Mouse (Mus musculus): ENCODE measurements around the gene Fuom. TPM values are rescaled to one million over a fixed set of nuclear protein-coding genes. Genes with fewer than 3 reads are reported as not detected.

Fuom gene
- polyA plus RNA-seq, 2 experiments = 28.3 to 30.3 TPM

DNA sequence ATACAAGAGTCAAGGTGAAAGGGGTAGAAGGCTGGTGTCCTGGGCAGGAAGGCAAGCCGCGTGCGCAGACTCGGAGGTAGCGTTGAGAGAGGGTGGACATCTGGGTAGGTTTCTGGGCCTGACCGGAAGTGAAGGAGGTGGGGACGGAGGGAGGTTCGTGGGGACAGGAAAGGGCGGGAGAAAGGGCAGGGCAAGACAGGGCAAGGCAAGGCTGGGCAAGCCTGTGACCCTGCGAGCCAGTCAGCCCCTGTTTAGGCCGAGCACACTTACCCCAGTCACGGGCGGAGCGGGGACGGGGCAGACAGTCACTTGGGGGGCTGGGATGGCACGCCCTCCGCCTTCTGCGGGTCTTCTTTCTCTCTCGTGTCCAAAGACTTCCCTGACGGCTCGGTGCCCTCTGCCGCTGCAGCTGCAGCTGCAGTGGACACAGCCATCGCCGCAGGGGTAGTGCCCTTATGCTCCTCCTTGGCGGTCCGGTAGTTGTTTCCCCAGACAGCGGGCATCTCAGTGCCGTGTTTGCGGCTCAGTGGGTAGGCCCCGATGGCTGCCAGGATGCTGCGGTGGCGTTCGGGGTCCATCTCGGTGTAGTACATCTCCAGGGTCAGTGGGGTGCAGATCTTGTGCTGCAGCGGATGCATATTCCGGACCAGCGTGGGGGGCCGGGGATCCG lies 32.1 kb downstream of the Fuom start:
- no peaks in the 10 kb centered on the region for H3K36me3 ChIP-seq (ENCODE audit: control insufficient read depth, insufficient read depth, low read length)
- DNase-seq (ENCODE audit: low spot score) = no peak
- H3K9ac ChIP-seq (ENCODE audit: low read depth, low read length, severe bottlenecking) = peak overlapping the region; percentile 28; the same call in 1 of the 2 replicates
- no peak overlapping the region for H3K27ac ChIP-seq (replicated peaks; ENCODE audit: low read depth, low read length)
- H3K9me3 ChIP-seq (ENCODE audit: control insufficient read depth, low read length) = no peaks in the 10 kb centered on the region
- WGBS = 36% methylated on average over 37 of the region's 39 CpGs
- peak overlapping the region; percentile 18; the same call in 1 of the 2 replicates for H3K4me3 ChIP-seq (replicated peaks; ENCODE audit: low read length)
- ATAC-seq (ENCODE audit: low FRiP score, low read depth) = no peak
- peak overlapping the region; percentile 38 for H3K4me2 ChIP-seq (replicated peaks; ENCODE audit: low read depth, low read length, severe bottlenecking)
- no peaks in the 10 kb centered on the region for H3K27me3 ChIP-seq (ENCODE audit: control insufficient read depth, insufficient read depth, low read length)
- no peak for TF ChIP-seq POLR2A (IDR thresholded peaks at IDR 0.05; ENCODE audit: borderline replicate concordance, extremely low read depth, insufficient read depth, insufficient read length)
- H3K4me1 ChIP-seq (ENCODE audit: control insufficient read depth, insufficient read depth, low read length) = no peaks in the 10 kb centered on the region

- Histone ChIP-seq H3K4me2 (replicated peaks; ENCODE audit: low read depth, low read length, severe bottlenecking) (no peak overlapping the region), H3K27me3 (ENCODE audit: control insufficient read depth, insufficient read depth, low read length) (peaks cover 7% of the 10 kb centered on the region), H3K9ac (ENCODE audit: low read depth, low read length, severe bottlenecking) (no peak overlapping the region), H3K27ac (replicated peaks; ENCODE audit: low read depth, low read length) (no peak overlapping the region), H3K4me1 (ENCODE audit: control insufficient read depth, insufficient read depth, low read length) (no peaks in the 10 kb centered on the region), H3K36me3 (ENCODE audit: control insufficient read depth, insufficient read depth, low read length) (no peaks in the 10 kb centered on the region), H3K9me3 (ENCODE audit: control insufficient read depth, low read length) (no peaks in the 10 kb centered on the region), H3K4me3 (replicated peaks; ENCODE audit: low read length) (no peak overlapping the region)
- TF ChIP-seq POLR2A (IDR thresholded peaks at IDR 0.05; ENCODE audit: borderline replicate concordance, extremely low read depth, insufficient read depth, insufficient read length) = no peak
- DNase-seq (ENCODE audit: low spot score) (no peak), ATAC-seq (ENCODE audit: low FRiP score, low read depth) (no peak)
- 55% methylated on average over 6 of the region's 6 CpGs for WGBS
Measured at GRCm38 (mm10) chr7:140067397-140067796, 34.8 kb downstream of the Fuom start.

DNA sequence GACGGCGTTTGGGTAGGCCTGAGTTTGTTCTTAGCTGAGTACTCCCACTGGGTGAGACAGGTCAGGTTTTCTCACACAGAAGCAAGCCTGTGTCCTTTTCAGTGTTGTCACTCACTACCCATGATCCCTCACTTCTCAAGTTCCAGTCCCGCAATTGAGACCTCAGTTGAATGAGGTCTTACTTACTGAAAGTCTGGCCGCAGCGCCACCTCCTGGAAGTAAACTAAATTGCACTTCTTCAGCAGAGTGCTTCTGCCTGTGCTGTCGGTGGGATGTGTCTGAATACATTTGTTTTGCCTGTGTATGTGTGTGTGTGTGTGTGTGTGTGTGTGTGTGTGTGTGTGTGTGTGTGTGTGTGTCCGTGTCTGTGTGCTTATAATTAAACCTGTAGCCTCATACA lies 39.1 kb downstream of the Fuom start:
- 19% methylated on average over 7 of the region's 7 CpGs for WGBS
- DNase-seq (ENCODE audit: low spot score) (peak; percentile 54), ATAC-seq (ENCODE audit: low FRiP score, low read depth) (no peak)
- TF ChIP-seq POLR2A (IDR thresholded peaks at IDR 0.05; ENCODE audit: borderline replicate concordance, extremely low read depth, insufficient read depth, insufficient read length) = no peak
- Histone ChIP-seq H3K4me2 (replicated peaks; ENCODE audit: low read depth, low read length, severe bottlenecking) (no peak overlapping the region), H3K27me3 (ENCODE audit: control insufficient read depth, insufficient read depth, low read length) (peaks cover 48% of the 10 kb centered on the region), H3K4me3 (replicated peaks; ENCODE audit: low read length) (no peak overlapping the region), H3K9ac (ENCODE audit: low read depth, low read length, severe bottlenecking) (no peak overlapping the region), H3K4me1 (ENCODE audit: control insufficient read depth, insufficient read depth, low read length) (0 out of 2 replicates have a peak, but pooled peaks cover 10% of the 10 kb centered on the region), H3K9me3 (ENCODE audit: control insufficient read depth, low read length) (no peaks in the 10 kb centered on the region), H3K36me3 (ENCODE audit: control insufficient read depth, insufficient read depth, low read length) (no peaks in the 10 kb centered on the region), H3K27ac (replicated peaks; ENCODE audit: low read depth, low read length) (no peak overlapping the region)

DNA sequence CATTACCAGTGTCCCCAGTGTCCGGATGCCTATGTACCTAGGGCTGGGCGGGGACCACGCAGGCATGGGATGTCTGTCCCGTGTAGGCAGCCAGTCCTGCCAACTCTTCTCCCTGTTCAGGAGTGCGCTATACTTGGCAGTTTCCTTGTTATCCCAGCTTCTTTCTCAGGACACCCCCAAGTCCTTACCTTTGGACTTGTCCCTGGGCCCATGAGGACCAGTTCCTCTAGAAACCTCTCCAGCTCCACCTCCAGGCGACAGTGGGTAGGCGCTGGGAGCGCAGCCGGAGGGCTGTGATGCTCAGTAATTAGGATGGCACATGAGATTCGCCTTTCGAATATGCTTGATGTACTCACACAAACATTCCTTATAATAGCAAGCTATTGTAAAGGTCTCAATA lies 39.9 kb downstream of the Fuom start:
- 22% methylated on average over 11 of the region's 11 CpGs for WGBS
- Histone ChIP-seq H3K4me2 (replicated peaks; ENCODE audit: low read depth, low read length, severe bottlenecking) (no peak overlapping the region), H3K9me3 (ENCODE audit: control insufficient read depth, low read length) (no peaks in the 10 kb centered on the region), H3K27me3 (ENCODE audit: control insufficient read depth, insufficient read depth, low read length) (peaks cover 55% of the 10 kb centered on the region), H3K27ac (replicated peaks; ENCODE audit: low read depth, low read length) (no peak overlapping the region), H3K9ac (ENCODE audit: low read depth, low read length, severe bottlenecking) (no peak overlapping the region), H3K4me3 (replicated peaks; ENCODE audit: low read length) (no peak overlapping the region), H3K4me1 (ENCODE audit: control insufficient read depth, insufficient read depth, low read length) (0 out of 2 replicates have a peak, but pooled peaks cover 14% of the 10 kb centered on the region), H3K36me3 (ENCODE audit: control insufficient read depth, insufficient read depth, low read length) (no peaks in the 10 kb centered on the region)
- no peak for DNase-seq (ENCODE audit: low spot score)
- ATAC-seq (ENCODE audit: low FRiP score, low read depth) = no peak
- no peak for TF ChIP-seq POLR2A (IDR thresholded peaks at IDR 0.05; ENCODE audit: borderline replicate concordance, extremely low read depth, insufficient read depth, insufficient read length)

DNA sequence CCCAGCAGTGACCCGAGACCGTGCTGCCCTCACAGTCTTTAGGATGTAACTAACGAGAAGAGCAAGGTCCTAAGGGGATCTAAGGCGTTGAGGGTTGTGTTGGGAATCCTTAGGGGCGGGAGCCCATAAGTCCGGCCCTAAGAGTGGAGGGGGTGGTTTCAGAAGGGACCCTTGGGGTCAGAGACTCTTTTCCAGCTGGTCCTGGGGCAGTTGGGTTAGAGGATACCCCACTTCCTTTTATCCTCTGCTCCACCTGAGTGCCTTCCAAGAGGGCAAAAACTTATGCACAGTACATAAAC lies 40.5 kb downstream of the Fuom start:
- WGBS = under 1% methylated on average over 6 of the region's 6 CpGs
- TF ChIP-seq POLR2A (IDR thresholded peaks at IDR 0.05; ENCODE audit: borderline replicate concordance, extremely low read depth, insufficient read depth, insufficient read length) = no peak
- H3K27me3 ChIP-seq (ENCODE audit: control insufficient read depth, insufficient read depth, low read length) = peaks cover 61% of the 10 kb centered on the region
- no peak for DNase-seq (ENCODE audit: low spot score)
- no peak overlapping the region for H3K9ac ChIP-seq (ENCODE audit: low read depth, low read length, severe bottlenecking)
- no peak overlapping the region for H3K27ac ChIP-seq (replicated peaks; ENCODE audit: low read depth, low read length)
- peak overlapping the region; percentile 93; the same call in 1 of the 2 replicates for H3K4me2 ChIP-seq (replicated peaks; ENCODE audit: low read depth, low read length, severe bottlenecking)
- H3K4me3 ChIP-seq (replicated peaks; ENCODE audit: low read length) = peak overlapping the region; percentile 39
- no peaks in the 10 kb centered on the region for H3K36me3 ChIP-seq (ENCODE audit: control insufficient read depth, insufficient read depth, low read length)
- 0 out of 2 replicates have a peak, but pooled peaks cover 14% of the 10 kb centered on the region for H3K4me1 ChIP-seq (ENCODE audit: control insufficient read depth, insufficient read depth, low read length)
- no peak for ATAC-seq (ENCODE audit: low FRiP score, low read depth)
- H3K9me3 ChIP-seq (ENCODE audit: control insufficient read depth, low read length) = no peaks in the 10 kb centered on the region

Measured in limb, embryonic 14.5 days (tissue).